Mouse (Mus musculus) ES-Bruce4 (cell line): ENCODE data around the gene Fancg. TPM values are rescaled to one million over a fixed set of nuclear protein-coding genes. Genes with fewer than 3 reads are reported as not detected.

Source experiments
- H3K27ac ChIP-seq: 2 replicates; pipeline ENCODE4 v1.5.1; 2012; ENCODE audit warnings: low read length, inconsistent platforms; ENCODE audit not compliant: insufficient read depth
- H3K27me3 ChIP-seq: 2 replicates; pipeline ENCODE4 v1.6.1; 2012; ENCODE audit warnings: mild to moderate bottlenecking, low read length, inconsistent platforms; ENCODE audit not compliant: control insufficient read depth, poor library complexity, insufficient read depth, severe bottlenecking
- H3K36me3 ChIP-seq: 2 replicates; pipeline ENCODE4 v1.6.1; 2012; ENCODE audit warnings: inconsistent platforms, mild to moderate bottlenecking, low read length, moderate library complexity; ENCODE audit not compliant: control insufficient read depth, poor library complexity, insufficient read depth, severe bottlenecking
- H3K4me1 ChIP-seq: one replicate; pipeline ENCODE4 v1.8.1; 2011; ENCODE audit warnings: low read length; ENCODE audit not compliant: control insufficient read depth, insufficient read depth
- H3K4me3 ChIP-seq: 2 replicates; pipeline ENCODE4 v1.5.1; 2011; ENCODE audit warnings: low read depth, mild to moderate bottlenecking, low read length
- H3K9ac ChIP-seq: 2 replicates; pipeline ENCODE4 v1.6.1; 2012; ENCODE audit warnings: low read depth, mild to moderate bottlenecking, inconsistent platforms; ENCODE audit not compliant: poor library complexity, severe bottlenecking
- H3K9me3 ChIP-seq: replicated peaks from 2 replicates; pipeline ENCODE4 v1.6.1; 2012; ENCODE audit warnings: mild to moderate bottlenecking, low read length, inconsistent platforms; ENCODE audit not compliant: control insufficient read depth, poor library complexity, insufficient read depth, severe bottlenecking
- CTCF ChIP-seq: IDR thresholded peaks from one replicate; pipeline ENCODE4 v1.8.1; 2011; ENCODE audit warnings: low read depth, low read length
- EP300 ChIP-seq: IDR thresholded peaks from 2 replicates; pipeline ENCODE4 v1.6.1; 2011; ENCODE audit warnings: low read depth, low read length; ENCODE audit not compliant: insufficient read depth
- POLR2A ChIP-seq: IDR thresholded peaks from one replicate; pipeline ENCODE4 v1.8.1; 2011; ENCODE audit warnings: low read length; ENCODE audit not compliant: insufficient read depth
- polyA plus RNA-seq: library from polyadenylated mRNA; stranded (reverse); fragments of >200 nt; gene quantifications from 2 replicates; pipeline ENCODE4 v1.2.4, GENCODE M21; 2011; ENCODE audit warnings: low read depth; ENCODE audit not compliant: missing spikeins, insufficient read depth, insufficient read length

Fancg gene
- polyA plus RNA-seq, 1 experiment: 12.8 TPM

DNA sequence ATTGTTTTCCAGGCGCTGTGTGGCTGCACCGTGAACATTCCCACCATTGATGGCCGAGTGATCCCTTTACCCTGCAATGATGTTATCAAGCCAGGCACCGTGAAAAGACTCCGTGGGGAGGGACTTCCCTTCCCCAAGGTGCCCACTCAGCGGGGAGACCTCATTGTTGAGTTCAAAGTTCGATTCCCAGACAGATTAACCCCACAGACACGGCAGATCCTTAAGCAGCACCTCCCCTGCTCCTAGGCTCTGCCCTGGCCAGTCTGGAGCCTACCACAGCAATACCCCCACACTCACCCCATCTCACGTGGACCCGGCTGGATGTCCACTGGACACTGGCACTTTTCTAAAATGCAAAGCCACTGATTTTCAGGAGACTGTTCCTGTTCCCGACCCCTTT, 53.0 kb downstream of the Fancg start:
- H3K9me3 ChIP-seq: no peaks in the 10 kb centered on the region
- TF ChIP-seq EP300: no peak

DNA sequence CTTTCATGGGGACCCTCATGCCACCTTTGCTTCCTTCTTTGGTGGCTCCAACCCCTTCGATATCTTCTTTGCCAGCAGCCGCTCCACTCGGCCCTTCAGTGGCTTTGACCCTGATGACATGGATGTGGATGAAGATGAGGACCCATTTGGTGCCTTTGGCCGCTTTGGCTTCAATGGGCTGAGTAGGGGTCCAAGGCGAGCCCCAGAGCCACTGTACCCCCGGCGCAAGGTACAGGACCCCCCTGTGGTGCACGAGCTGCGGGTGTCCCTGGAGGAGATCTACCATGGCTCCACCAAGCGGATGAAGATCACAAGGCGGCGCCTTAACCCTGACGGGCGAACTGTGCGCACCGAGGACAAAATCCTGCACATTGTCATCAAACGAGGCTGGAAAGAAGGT, 53.7 kb downstream of the Fancg start:
- Histone ChIP-seq H3K4me3 (no peak overlapping the region), H3K9me3 (no peaks in the 10 kb centered on the region), H3K27ac (no peak overlapping the region), H3K9ac (no peak overlapping the region), H3K4me1 (peaks cover 4% of the 10 kb centered on the region), H3K27me3 (no peaks in the 10 kb centered on the region), H3K36me3 (no peaks in the 10 kb centered on the region)
- TF ChIP-seq POLR2A: no peak

More for the DNA sequence above, 53.0 kb downstream of the Fancg start:
- Histone ChIP-seq H3K27me3 (no peaks in the 10 kb centered on the region), H3K27ac (no peak overlapping the region), H3K4me1 (peaks cover 4% of the 10 kb centered on the region), H3K4me3 (no peak overlapping the region), H3K9ac (no peak overlapping the region), H3K36me3 (no peaks in the 10 kb centered on the region)

DNA sequence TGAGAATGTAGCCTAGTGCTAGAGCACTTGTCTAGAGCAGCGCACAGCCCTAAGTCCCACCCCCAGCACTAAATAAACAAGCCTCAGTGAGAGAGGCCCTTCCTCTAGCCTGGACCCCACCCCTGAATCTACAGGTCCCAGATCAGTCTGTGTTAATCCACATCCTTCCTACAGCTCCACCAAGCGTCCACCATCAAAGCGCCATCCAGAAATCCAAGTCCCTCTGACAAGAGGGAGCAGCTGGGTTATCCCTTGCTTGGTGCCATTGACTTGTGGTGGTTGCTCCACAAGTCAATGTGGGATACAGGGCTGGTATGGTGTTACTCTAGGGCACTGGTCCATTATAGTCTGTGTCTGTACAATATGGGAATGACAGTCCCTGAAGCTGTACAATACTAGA, 55.1 kb downstream of the Fancg start:
- Histone ChIP-seq H3K36me3 (no peaks in the 10 kb centered on the region), H3K4me3 (no peak overlapping the region), H3K27ac (no peak overlapping the region), H3K4me1 (peaks cover 4% of the 10 kb centered on the region), H3K9me3 (no peaks in the 10 kb centered on the region), H3K9ac (no peak overlapping the region), H3K27me3 (no peaks in the 10 kb centered on the region)
- TF ChIP-seq EP300 (no peak), POLR2A (no peak)

DNA sequence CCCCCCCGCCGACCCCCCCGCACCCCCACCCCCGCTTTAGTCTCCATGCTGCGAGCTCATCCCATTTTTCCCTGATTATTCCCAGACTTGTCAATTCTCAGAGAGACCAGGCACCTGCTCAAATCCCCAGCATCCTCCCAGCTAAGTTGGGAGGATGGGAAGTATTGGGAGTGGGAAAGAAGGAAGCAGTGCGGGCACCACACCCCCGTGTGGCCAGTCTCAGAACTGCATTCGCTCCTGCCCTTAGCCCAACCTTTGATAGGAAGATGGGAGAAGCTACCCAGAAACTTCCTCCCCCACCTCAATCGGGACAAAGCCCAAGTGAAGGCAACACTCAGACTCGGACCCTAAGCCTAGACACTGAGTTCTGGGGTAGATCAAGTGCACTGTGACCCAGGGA, 56.0 kb downstream of the Fancg start:
- Histone ChIP-seq H3K4me1 (peaks cover 4% of the 10 kb centered on the region), H3K27ac (no peak overlapping the region), H3K36me3 (no peaks in the 10 kb centered on the region), H3K9ac (no peak overlapping the region), H3K9me3 (no peaks in the 10 kb centered on the region), H3K4me3 (no peak overlapping the region), H3K27me3 (no peaks in the 10 kb centered on the region)
- TF ChIP-seq POLR2A (no peak), EP300 (no peak), CTCF (peak; percentile 92)

DNA sequence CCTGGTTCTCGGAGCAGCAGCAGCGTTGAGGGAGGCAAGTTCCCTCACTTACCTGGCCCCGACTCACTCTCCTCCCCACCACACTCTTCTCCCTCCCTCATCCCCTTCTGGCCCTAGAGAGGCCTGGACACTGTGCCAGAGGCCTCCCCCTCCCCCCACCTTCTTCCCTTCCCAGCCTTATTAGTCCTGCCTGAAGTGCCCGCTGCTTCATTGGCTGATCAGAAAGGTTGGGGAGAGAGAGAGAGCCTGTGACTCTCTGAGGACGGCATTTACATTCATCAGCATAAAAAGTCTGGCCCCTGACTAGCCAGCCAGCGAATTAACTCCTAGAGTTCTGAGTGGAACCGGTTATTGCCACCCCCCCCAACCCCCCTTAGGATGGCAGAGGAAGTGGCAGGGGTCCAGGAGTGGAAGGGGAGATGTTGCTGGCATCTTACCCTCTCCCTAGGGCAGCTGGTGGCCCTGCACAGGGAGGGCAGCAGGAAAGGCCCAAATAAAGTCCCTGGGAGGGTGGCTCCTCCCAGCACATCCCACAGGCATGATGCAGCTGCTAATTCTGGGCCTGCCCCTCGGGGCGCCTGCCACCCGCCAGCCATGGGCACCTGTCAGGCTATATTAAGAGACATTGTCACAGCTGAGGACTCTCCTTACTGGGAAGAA, 56.7 kb downstream of the Fancg start:
- H3K4me3 ChIP-seq: no peak overlapping the region
- TF ChIP-seq EP300: 0 out of 2 replicates have a peak, but pooled peaks have one; percentile 9
- TF ChIP-seq POLR2A: no peak
- no peak for TF ChIP-seq CTCF
- no peak overlapping the region for H3K9ac ChIP-seq
- H3K27me3 ChIP-seq: no peaks in the 10 kb centered on the region
- no peak overlapping the region for H3K27ac ChIP-seq
- H3K9me3 ChIP-seq: no peaks in the 10 kb centered on the region
- no peaks in the 10 kb centered on the region for H3K36me3 ChIP-seq
- peaks cover 4% of the 10 kb centered on the region for H3K4me1 ChIP-seq

DNA sequence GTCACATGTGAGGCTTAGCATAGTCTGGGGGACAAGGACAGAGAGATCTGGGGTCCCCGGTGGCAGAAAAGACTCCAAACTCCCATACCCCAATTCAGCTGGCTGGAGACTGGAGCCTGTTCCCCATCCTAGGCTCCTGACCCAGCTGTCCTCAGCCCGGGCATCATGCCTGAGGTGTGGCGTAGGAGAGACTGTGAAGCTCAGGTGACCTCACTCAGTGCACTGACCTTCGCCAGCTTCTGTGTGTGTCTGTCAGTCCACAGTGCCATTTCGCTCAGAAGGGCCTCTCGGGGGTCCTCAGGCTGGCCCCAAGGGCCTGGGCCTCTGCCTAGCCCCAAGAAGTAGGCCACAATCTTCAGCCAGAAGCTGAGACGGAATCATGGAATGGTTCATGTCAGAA, 57.7 kb downstream of the Fancg start:
- TF ChIP-seq POLR2A (no peak), EP300 (no peak), CTCF (no peak)
- Histone ChIP-seq H3K9me3 (no peaks in the 10 kb centered on the region), H3K4me3 (no peak overlapping the region), H3K9ac (no peak overlapping the region), H3K27ac (no peak overlapping the region), H3K27me3 (no peaks in the 10 kb centered on the region), H3K4me1 (peaks cover 4% of the 10 kb centered on the region), H3K36me3 (no peaks in the 10 kb centered on the region)

Other genes with a start within 250 kb of the Fancg start
- not detected in 2 replicates for gene Ccl21a, start 236.5 kb downstream of the Fancg start, polyA plus RNA-seq
- gene Fam205a1, start 156.6 kb downstream of the Fancg start, polyA plus RNA-seq: not detected in 2 replicates
- not detected in 2 replicates for gene Gm12394, start 153.7 kb downstream of the Fancg start, polyA plus RNA-seq
- gene Fam205c, start 136.3 kb downstream of the Fancg start, polyA plus RNA-seq: not detected in 2 replicates
- gene Phf24, start 93.8 kb downstream of the Fancg start, polyA plus RNA-seq: 0.10 TPM in 1 of 2 replicates, not detected in the other
- 27.2 and 28.9 TPM in 2 replicates for gene Dnajb5, start 60.7 kb downstream of the Fancg start, polyA plus RNA-seq
- gene 1700022I11Rik, start 40.9 kb downstream of the Fancg start, polyA plus RNA-seq: not detected in 2 replicates
- 384 and 390 TPM in 2 replicates for gene Vcp, start 10.0 kb downstream of the Fancg start, polyA plus RNA-seq
- 22.3 and 25.5 TPM in 2 replicates for gene Pigo, start 15.3 kb upstream of the Fancg start, polyA plus RNA-seq
- 177 and 187 TPM in 2 replicates for gene Stoml2, start 21.2 kb upstream of the Fancg start, polyA plus RNA-seq
- 11.0 and 13.2 TPM in 2 replicates for gene Fam214b, start 35.7 kb upstream of the Fancg start, polyA plus RNA-seq
- gene Unc13b, start 48.4 kb upstream of the Fancg start, polyA plus RNA-seq: 19.9 and 23.1 TPM in 2 replicates